Comparison of ENCODE assay signal across 8 mouse cellular contexts in the genomic region with DNA sequence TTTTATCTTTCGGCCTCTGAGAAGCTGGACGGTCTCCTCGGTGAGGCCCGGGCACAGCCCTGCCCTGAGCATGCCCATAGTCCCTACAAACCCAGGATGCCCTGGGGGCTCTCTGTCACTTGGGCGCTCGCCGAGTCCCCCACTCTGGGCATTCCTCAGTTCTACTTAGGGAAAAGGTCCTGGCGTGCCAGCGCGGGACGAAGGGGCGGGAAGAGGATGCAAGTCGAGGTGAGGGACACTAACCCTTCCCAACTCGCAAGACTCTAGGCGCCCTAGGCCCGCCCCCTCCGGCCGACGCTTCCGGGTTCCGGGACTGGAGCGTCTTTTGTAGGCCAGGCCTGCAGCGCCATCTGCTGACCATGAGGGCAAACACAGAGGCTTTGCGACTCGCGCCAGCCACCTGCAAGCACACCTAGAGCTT. TPM values are rescaled to one million over a fixed set of nuclear protein-coding genes. Genes with fewer than 3 reads are reported as not detected.
A peak's percentile ranks its signal among the peaks of the same experiment; 100 is the strongest.
DNase-seq lines count a peak whose midpoint lies in the region; ATAC-seq and TF ChIP-seq lines count a peak whose summit lies in the region.

A gene (minus strand): TSS at position 273 of the 421 bp plus-strand sequence.

- peaks cover 23% of the 10 kb centered on the region for H3K4me1 ChIP-seq in forebrain, embryonic 15.5 days
- H3K4me1 ChIP-seq in lung, adult 2 months (ENCODE audit: control insufficient read depth, insufficient read depth, low read length), result peaks cover 6% of the 10 kb centered on the region; the same call in 1 of the 2 replicates

- DNase-seq in ES-CJ7 (ENCODE audit: low read depth, low spot score), result peak; percentile 93
- DNase-seq in cerebellum, adult 11 months, result peak; percentile 93
- DNase-seq in heart, postnatal 25 days (ENCODE audit: low spot score), result peak; percentile 86
- DNase-seq in layer of hippocampus, adult 18-20 months (ENCODE audit: low spot score in 2 of 2), result peak; percentile 84 to 95
- peak; percentile 93 for DNase-seq in lung, adult 2 months
- DNase-seq in thymus, adult 18-20 months, result peak; percentile 88 to 90

- TF ChIP-seq CTCF in lung, adult 2 months (IDR thresholded peaks at IDR 0.05; ENCODE audit: insufficient read depth, low read length), result peak; percentile 91

- intact Hi-C loops in heart, postnatal 25 days (cut with DNase I), result loop anchor here (1.0 to 2.0 kb wide), 3 partner anchors 144 to 656 kb away; no protein-coding TSS in a partner anchor

- no peaks in the 10 kb centered on the region for H3K9me3 ChIP-seq in forebrain, embryonic 15.5 days

- H3K27me3 ChIP-seq in forebrain, embryonic 15.5 days, result peaks cover 7% of the 10 kb centered on the region; the same call in 1 of the 2 replicates

- peak within 1 kb of the TSS; percentile 94 for H3K4me2 ChIP-seq in forebrain, embryonic 15.5 days (replicated peaks)

- WGBS in forebrain, embryonic 15.5 days, result 0% methylated on average over 26 of the region's 26 CpGs
- under 1% methylated on average over 26 of the region's 26 CpGs for WGBS in lung, adult 2 months

- peak; percentile 92 for ATAC-seq in forebrain, embryonic 15.5 days (replicated peaks)
- peak; percentile 93 for ATAC-seq in neutrophil, adult 5-6 weeks (ENCODE audit: extremely low read depth, insufficient number of reproducible peaks, low FRiP score, poor library complexity, severe bottlenecking)

- peak within 1 kb of the TSS; percentile 87 for H3K4me3 ChIP-seq in forebrain, embryonic 15.5 days
- H3K4me3 ChIP-seq in lung, adult 2 months (replicated peaks; ENCODE audit: extremely low read depth, low read depth, low read length), result peak within 1 kb of the TSS; percentile 88

- H3K27ac ChIP-seq in forebrain, embryonic 15.5 days (replicated peaks), result peak within 1 kb of the TSS; percentile 69

- peak within 1 kb of the TSS; percentile 84 for H3K9ac ChIP-seq in forebrain, embryonic 15.5 days (replicated peaks)

- H3K36me3 ChIP-seq in forebrain, embryonic 15.5 days, result no peaks in the 10 kb centered on the region

- TF ChIP-seq POLR2A in lung, adult 2 months (IDR thresholded peaks at IDR 0.05; ENCODE audit: borderline replicate concordance, extremely low read depth, low read depth, low read length), result peak; percentile 83; the same call in 1 of the 2 replicates

RNA-seq across cellular contexts. Expression of the gene that starts here (rescaled TPM):
- polyA plus RNA-seq in forebrain, embryonic 15.5 days (2015; fragmentation: Nextera tagmentation; extraction: Ambion mirVana), result 13.5 and 14.2 TPM in 2 replicates
- 1 to 10 TPM; 8.0 to 9.3 TPM for total RNA-seq in heart, postnatal 25 days (2021)
- 10 to 100 TPM; 14.7 to 18.0 TPM for total RNA-seq in layer of hippocampus, adult 18-20 months (2021)
- polyA plus RNA-seq in lung, adult 2 months (2012; rRNA removed), result 9.3 and 11.7 TPM in 2 replicates
- 20.1 and 22.5 TPM in 2 replicates for total RNA-seq in neutrophil, adult 5-6 weeks (2017)

Comparison
In these comparisons a context has a peak if more than half of its experiments do, and no peak if none do; other contexts are left out.
1. Peak in every context shown above with its lines: DNase-seq, ATAC-seq, H3K4me3 ChIP-seq and H3K27ac ChIP-seq.